In the genomic region with DNA sequence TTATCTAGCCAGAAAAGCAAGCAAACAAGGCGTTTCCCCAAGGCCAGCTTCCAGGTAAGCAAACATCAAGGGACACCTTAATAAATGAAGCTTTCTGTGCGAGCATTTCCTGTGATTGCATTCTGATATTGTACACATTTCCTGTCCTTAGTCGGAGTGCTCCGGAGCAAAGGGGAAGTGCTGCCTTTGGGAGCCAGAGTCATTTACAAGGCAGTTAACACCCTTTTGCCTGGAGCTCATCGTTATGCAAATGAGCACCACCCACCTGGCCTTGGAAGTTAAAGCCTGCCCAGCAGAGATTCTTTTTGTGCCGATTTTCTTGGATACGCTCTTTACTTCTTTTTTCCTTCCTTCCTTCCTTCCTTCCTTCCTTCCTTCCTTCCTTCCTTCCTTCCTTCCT, we compare ENCODE assay signal across 16 mouse cellular contexts.
DNase-seq lines count a peak whose midpoint lies in the region; ATAC-seq and TF ChIP-seq lines count a peak whose summit lies in the region.
"Had no signal": no experiment of that assay in that cellular context is flagged by ENCODE, and none has a peak within 500 bp of the region (broad histone marks: within the 10 kb centered on the region; RNA-seq: fewer than 3 reads in every experiment).

No protein-coding gene starts in this region.

- H3K4me1 ChIP-seq in intestine, postnatal 0 days (replicated peaks; ENCODE audit: control insufficient read depth, insufficient read depth, low read length) = peaks cover 6% of the 10 kb centered on the region; the same call in 1 of the 2 replicates
- H3K4me1 ChIP-seq in forebrain, embryonic 14.5 days (ENCODE audit: control insufficient read depth, insufficient read depth, low read length) = peaks cover 10% of the 10 kb centered on the region
- H3K4me1 ChIP-seq in midbrain, embryonic 14.5 days (ENCODE audit: control insufficient read depth, insufficient read depth, low read length) = 0 out of 2 replicates have a peak, but pooled peaks cover 2% of the 10 kb centered on the region

- H3K9me3 ChIP-seq in intestine, postnatal 0 days (ENCODE audit: control insufficient read depth) = no peaks in the 10 kb centered on the region
- H3K9me3 ChIP-seq in forebrain, embryonic 14.5 days (replicated peaks; ENCODE audit: control insufficient read depth, low read length) = no peaks in the 10 kb centered on the region
- no peaks in the 10 kb centered on the region for H3K9me3 ChIP-seq in midbrain, embryonic 14.5 days (ENCODE audit: control insufficient read depth, low read length)
- H3K9me3 ChIP-seq: heart, embryonic 15.5 days; hindbrain, embryonic 15.5 days had no signal

- H3K9ac ChIP-seq in intestine, postnatal 0 days (ENCODE audit: low read depth, low read length) = no peak overlapping the region
- no peak overlapping the region for H3K9ac ChIP-seq in forebrain, embryonic 14.5 days (ENCODE audit: low read length)
- H3K9ac ChIP-seq in midbrain, embryonic 14.5 days (replicated peaks; ENCODE audit: low read length) = no peak overlapping the region
- H3K9ac ChIP-seq: heart, embryonic 15.5 days; hindbrain, embryonic 15.5 days; liver, postnatal 0 days had no signal

- DNase-seq in CD4-positive, CD25-positive, alpha-beta regulatory T cell, adult 2 months (ENCODE audit: low read depth, low spot score) = peak; percentile 20
- DNase-seq in thymus, postnatal 14 days = peak; percentile 9
- no peak for DNase-seq in thymus, postnatal 0 days (ENCODE audit: low spot score)
- DNase-seq in cerebellum, postnatal 14 days = no peak
- DNase-seq in forebrain, embryonic 14.5 days (ENCODE audit: low spot score) = no peak
- no peak for DNase-seq in midbrain, embryonic 14.5 days
- DNase-seq: adrenal gland, postnatal 36 days; liver, postnatal 0 days; right cerebral cortex, postnatal 25 days; thymus, postnatal 4 days had no signal

- H3K4me2 ChIP-seq in intestine, postnatal 0 days (replicated peaks; ENCODE audit: low read depth) = peak overlapping the region; percentile 41; the same call in 1 of the 2 replicates
- no peak overlapping the region for H3K4me2 ChIP-seq in forebrain, embryonic 14.5 days (ENCODE audit: low read length)
- H3K4me2 ChIP-seq in midbrain, embryonic 14.5 days (ENCODE audit: low read length) = no peak overlapping the region
- H3K4me2 ChIP-seq: heart, embryonic 15.5 days; hindbrain, embryonic 15.5 days had no signal

- WGBS in intestine, postnatal 0 days = 8% methylated on average over 7 of the region's 7 CpGs
- 26% methylated on average over 7 of the region's 7 CpGs for WGBS in forebrain, embryonic 14.5 days
- 33% methylated on average over 7 of the region's 7 CpGs for WGBS in midbrain, embryonic 14.5 days

- H3K4me3 ChIP-seq in intestine, postnatal 0 days (ENCODE audit: low read depth, low read length) = 0 out of 2 replicates have a peak overlapping the region, but pooled peaks have one; percentile 1
- H3K4me3 ChIP-seq in forebrain, embryonic 14.5 days (ENCODE audit: low read depth, low read length) = no peak overlapping the region
- H3K4me3 ChIP-seq in midbrain, embryonic 14.5 days (replicated peaks; ENCODE audit: low read depth, low read length) = no peak overlapping the region
- H3K4me3 ChIP-seq: heart, embryonic 15.5 days; hindbrain, embryonic 15.5 days; myocyte had no signal

- no peak for TF ChIP-seq CTCF in intestine, postnatal 0 days (IDR thresholded peaks at IDR 0.05; ENCODE audit: low read depth)

- no peak for ATAC-seq in CD4-positive, CD25-positive, alpha-beta regulatory T cell, adult 4 months
- 0 out of 2 replicates have a peak, but pooled peaks have one; percentile 59 for ATAC-seq in intestine, postnatal 0 days
- ATAC-seq in forebrain, embryonic 14.5 days = no peak
- ATAC-seq in midbrain, embryonic 14.5 days (ENCODE audit: low FRiP score, low TSS enrichment) = no peak
- ATAC-seq: liver, postnatal 0 days; Patski had no signal

- H3K27me3 ChIP-seq in intestine, postnatal 0 days (replicated peaks; ENCODE audit: control insufficient read depth, insufficient read depth, low read length) = no peaks in the 10 kb centered on the region
- no peaks in the 10 kb centered on the region for H3K27me3 ChIP-seq in forebrain, embryonic 14.5 days (replicated peaks; ENCODE audit: control insufficient read depth, insufficient read depth, low read length)
- H3K27me3 ChIP-seq in midbrain, embryonic 14.5 days (ENCODE audit: control insufficient read depth, insufficient read depth, low read length) = no peaks in the 10 kb centered on the region
- H3K27me3 ChIP-seq: heart, embryonic 15.5 days; hindbrain, embryonic 15.5 days; Patski had no signal

- H3K27ac ChIP-seq in intestine, postnatal 0 days (ENCODE audit: low read depth, low read length) = peak overlapping the region; percentile 54; the same call in 1 of the 2 replicates
- H3K27ac ChIP-seq in forebrain, embryonic 14.5 days (ENCODE audit: low read depth, low read length) = no peak overlapping the region
- no peak overlapping the region for H3K27ac ChIP-seq in midbrain, embryonic 14.5 days (replicated peaks; ENCODE audit: low read depth, low read length)
- H3K27ac ChIP-seq: heart, embryonic 15.5 days; hindbrain, embryonic 15.5 days had no signal

- H3K36me3 ChIP-seq in intestine, postnatal 0 days (ENCODE audit: control insufficient read depth, insufficient read depth) = no peaks in the 10 kb centered on the region
- H3K36me3 ChIP-seq in forebrain, embryonic 14.5 days (ENCODE audit: control insufficient read depth, insufficient read depth, low read length) = no peaks in the 10 kb centered on the region
- no peaks in the 10 kb centered on the region for H3K36me3 ChIP-seq in midbrain, embryonic 14.5 days (ENCODE audit: control insufficient read depth, insufficient read depth, low read length)
- H3K36me3 ChIP-seq: heart, embryonic 15.5 days; hindbrain, embryonic 15.5 days had no signal

Comparison
In these comparisons a context has a peak if more than half of its experiments do, and no peak if none do; other contexts are left out.
1. DNase-seq: peak in CD4-positive, CD25-positive, alpha-beta regulatory T cell, adult 2 months (single experiment) and thymus, postnatal 14 days (single experiment); none in thymus, postnatal 0 days (single experiment), cerebellum, postnatal 14 days (0 of 2), forebrain, embryonic 14.5 days (single experiment) and midbrain, embryonic 14.5 days (single experiment).